Mouse (Mus musculus) cerebellum, adult 2 months (tissue): ENCODE measurements around the gene Zfp365.

Source experiments
- CTCF ChIP-seq: fragments of 200-500 bp; IDR thresholded peaks from 2 replicates; pipeline ENCODE4 v1.5.1; 2011; ENCODE audit warnings: low read depth, mild to moderate bottlenecking, control low read depth, low read length, moderate library complexity, borderline replicate concordance; ENCODE audit not compliant: insufficient read depth
- POLR2A ChIP-seq: fragments of 200-500 bp; IDR thresholded peaks from 2 replicates; pipeline ENCODE4 v1.6.1; 2011; ENCODE audit warnings: low read length, control low read depth, borderline replicate concordance; ENCODE audit not compliant: insufficient read depth

GRCm38 (mm10) chr10:67943513-67943912 is 31.1 kb upstream of the Zfp365 start:
- TF ChIP-seq POLR2A = no peak
- TF ChIP-seq CTCF = no peak
